Mouse (Mus musculus): ENCODE data around the gene Hpf1. TPM values are rescaled to one million over a fixed set of nuclear protein-coding genes. Genes with fewer than 3 reads are reported as not detected.

The Hpf1 gene
- polyA plus RNA-seq (2021): 48.9 TPM

DNA sequence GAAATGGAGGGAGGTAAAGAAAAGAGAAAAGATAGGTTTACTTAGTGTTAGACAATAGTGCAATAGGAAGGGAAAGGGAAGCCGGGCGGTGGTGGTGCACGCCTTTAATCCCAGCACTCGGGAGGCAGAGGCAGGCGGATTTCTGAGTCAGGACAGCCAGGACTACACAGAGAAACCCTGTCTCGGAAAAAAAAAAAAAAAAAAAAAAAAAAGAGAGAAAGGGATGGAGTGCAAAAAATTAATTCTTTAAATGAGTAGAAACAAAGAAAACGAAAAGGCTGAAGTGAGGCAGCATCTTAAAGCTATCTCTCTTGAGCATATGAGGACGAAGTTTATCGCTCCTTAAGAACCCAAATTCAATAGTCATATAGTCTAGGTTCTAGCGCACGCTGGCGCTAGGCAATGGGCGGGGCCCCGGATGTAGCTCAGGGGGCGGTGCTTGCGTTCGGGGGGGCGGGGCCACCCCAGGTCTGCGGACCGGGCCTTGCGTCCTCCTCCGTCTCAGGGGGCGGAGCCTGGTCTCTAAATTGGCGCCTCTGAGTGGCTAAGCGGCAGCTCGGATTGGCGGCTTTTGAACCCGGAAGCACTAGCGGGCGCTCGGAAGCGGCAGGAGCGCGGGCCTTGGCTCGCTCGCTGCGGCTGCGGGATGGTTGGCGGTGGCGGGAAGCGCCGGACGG, at the start of gene Hpf1:
TSS of gene Hpf1 (plus strand) at position 576 of the 677 bp plus-strand sequence.
- ChIA-PET POLR2A (interaction anchor here (0.6 to 0.7 kb wide), 6 partner anchors 13 to 1424 kb away, joined by 3 to 11 read pairs (median 3); no protein-coding TSS in a partner anchor), CTCF (no interaction called here)
- in situ Hi-C loops (cut with MboI; ENCODE audit: low pct_unique_long_range_greater_than_20kb): no loop called here
- ATAC-seq: peak; percentile 100
- DNase-seq (ENCODE audit: low read depth, low spot score): peak; percentile 58
- H3K27me3 ChIP-seq: no peaks in the 10 kb centered on the region
- TF ChIP-seq CTCF (IDR thresholded peaks at IDR 0.05): no peak

DNA sequence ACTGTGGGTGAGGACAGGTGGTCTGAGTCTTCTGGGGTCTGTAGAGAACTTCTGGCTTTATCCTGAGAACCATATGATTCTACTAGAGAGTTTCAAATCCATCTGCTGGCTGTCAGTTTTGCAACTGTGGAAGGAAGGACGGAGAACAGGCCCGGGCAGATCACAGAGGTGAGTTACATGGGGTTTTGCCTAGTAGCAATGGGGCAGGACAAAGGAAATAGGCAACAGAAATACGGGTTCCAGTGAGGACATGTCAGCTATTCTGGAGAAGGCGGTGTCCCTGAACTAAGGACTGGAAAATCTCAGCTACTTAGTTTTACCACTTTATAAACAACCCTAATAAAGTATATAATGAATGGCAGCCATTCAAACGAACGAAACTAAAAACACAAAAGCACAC, 47.8 kb upstream of the Hpf1 start:
- ATAC-seq (no peak), DNase-seq (ENCODE audit: low read depth, low spot score) (no peak)
- TF ChIP-seq CTCF (IDR thresholded peaks at IDR 0.05): no peak
- POLR2A ChIA-PET: no interaction called here
- no peaks in the 10 kb centered on the region for H3K27me3 ChIP-seq
- CTCF ChIA-PET: no interaction called here
- in situ Hi-C loops (cut with MboI; ENCODE audit: low pct_unique_long_range_greater_than_20kb): no loop called here

DNA sequence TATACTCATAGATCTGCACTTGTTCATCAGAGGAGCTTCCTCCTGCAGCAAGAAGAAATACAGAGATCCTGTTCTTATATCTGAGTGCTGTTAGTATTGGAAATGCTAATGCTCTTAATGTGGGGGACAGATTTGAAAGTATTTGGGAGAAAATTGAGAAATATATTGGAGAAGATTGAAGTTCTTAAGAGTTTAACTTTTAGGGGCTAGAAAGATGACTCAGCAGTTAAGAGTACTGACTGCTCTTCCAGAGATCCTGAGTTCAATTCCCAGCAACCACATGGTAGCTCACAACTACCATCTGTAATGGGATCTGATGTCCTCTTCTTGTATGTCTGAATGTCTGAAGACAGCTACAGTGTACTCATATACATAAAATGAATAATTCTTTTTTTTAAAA, 32.7 kb upstream of the Hpf1 start:
- TF ChIP-seq CTCF (IDR thresholded peaks at IDR 0.05): no peak

DNA sequence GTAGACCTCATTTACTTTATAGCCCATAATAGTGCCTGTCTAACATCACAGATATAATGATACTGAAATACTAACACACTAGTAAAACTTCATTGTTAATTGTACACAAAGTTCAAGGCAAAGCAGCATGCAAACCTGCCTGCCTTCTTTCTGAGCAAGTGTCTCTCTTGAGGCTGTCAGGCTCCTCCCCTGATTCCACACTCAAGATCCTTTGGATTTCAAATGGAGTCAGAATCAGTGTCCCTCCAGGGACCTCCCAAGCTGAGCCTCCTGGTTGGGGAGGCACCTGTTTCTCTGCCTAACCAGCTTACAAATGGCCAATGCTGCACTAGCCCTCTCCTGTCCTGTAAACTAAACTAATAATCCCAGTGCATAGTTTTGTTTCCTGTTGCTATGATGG, 32.1 kb upstream of the Hpf1 start:
- no peaks in the 10 kb centered on the region for H3K27me3 ChIP-seq
- CTCF ChIA-PET: no interaction called here
- POLR2A ChIA-PET: no interaction called here
- no peak for ATAC-seq
- in situ Hi-C loops (cut with MboI; ENCODE audit: low pct_unique_long_range_greater_than_20kb): no loop called here
- TF ChIP-seq CTCF (IDR thresholded peaks at IDR 0.05): no peak
- DNase-seq (ENCODE audit: low read depth, low spot score): no peak

More for the DNA sequence above, 32.7 kb upstream of the Hpf1 start:
- ChIA-PET POLR2A (no interaction called here), CTCF (interaction anchor here (0.9 kb wide), 1 partner anchor 10 kb away, joined by 3 read pairs; no protein-coding TSS in a partner anchor)
- H3K27me3 ChIP-seq: no peaks in the 10 kb centered on the region
- in situ Hi-C loops (cut with MboI; ENCODE audit: low pct_unique_long_range_greater_than_20kb): no loop called here
- DNase-seq (ENCODE audit: low read depth, low spot score): no peak
- no peak for ATAC-seq

DNA sequence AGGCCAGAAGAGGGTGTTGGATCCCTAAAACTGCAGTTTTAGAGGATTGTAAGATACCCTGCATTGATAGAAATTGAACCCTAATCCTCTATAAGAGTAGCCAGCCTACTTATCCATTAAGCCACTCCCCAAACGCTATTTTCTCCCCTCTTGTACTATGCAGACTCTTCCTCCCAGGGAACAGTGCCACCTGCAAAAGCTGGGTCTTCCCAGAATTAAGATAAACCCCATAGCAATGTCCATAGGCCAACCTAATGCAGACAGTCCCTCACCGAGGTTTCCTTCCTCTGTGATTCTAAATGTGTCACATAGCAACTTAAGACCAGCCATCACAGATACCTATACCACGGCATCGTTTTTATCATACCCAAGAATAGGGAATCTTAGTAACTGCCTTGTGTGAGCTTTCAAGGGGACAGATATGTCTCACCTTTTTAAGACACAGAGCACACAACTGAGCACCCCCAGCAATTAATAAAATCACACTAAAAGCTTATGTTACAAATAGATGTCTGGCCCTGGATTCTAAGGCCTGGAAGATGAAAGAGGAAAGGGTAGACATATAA, 31.2 kb upstream of the Hpf1 start:
- no peak for DNase-seq (ENCODE audit: low read depth, low spot score)

DNA sequence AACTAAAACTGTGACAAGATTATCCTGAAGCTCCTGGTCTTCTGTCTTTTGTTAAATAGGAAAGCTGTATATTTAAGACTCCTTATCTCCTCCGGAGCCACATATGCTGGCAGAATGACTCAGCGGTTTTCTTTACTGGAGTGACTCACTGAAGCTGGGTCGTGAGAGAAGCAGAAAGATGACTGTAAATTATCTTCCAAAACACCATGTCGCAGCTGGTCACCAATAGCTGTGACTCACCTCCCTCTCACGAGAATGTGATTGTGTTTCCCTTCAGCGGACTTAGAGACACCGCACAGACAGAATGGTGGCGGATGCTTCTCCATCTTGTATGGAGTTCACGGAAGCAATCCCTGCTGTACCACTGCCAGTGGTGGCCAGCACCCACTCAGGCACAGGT, 30.6 kb upstream of the Hpf1 start:
- in situ Hi-C loops (cut with MboI; ENCODE audit: low pct_unique_long_range_greater_than_20kb): loop anchor here (10.0 kb wide), 1 partner anchor 245 kb away; no protein-coding TSS in a partner anchor
- CTCF ChIA-PET: interaction anchor here (0.9 to 1.0 kb wide), 2 partner anchors 22 to 86 kb away, joined by 3 read pairs; no protein-coding TSS in a partner anchor

More for the DNA sequence above, 31.2 kb upstream of the Hpf1 start:
- CTCF ChIA-PET: interaction anchor here (0.9 to 1.0 kb wide), 2 partner anchors 21 to 85 kb away, joined by 3 read pairs; no protein-coding TSS in a partner anchor
- H3K27me3 ChIP-seq: no peaks in the 10 kb centered on the region
- in situ Hi-C loops (cut with MboI; ENCODE audit: low pct_unique_long_range_greater_than_20kb): no loop called here
- TF ChIP-seq CTCF (IDR thresholded peaks at IDR 0.05): no peak
- ATAC-seq: no peak
- POLR2A ChIA-PET: interaction anchor here (0.6 kb wide), 1 partner anchor 50 kb away, joined by 3 read pairs; no protein-coding TSS in a partner anchor

DNA sequence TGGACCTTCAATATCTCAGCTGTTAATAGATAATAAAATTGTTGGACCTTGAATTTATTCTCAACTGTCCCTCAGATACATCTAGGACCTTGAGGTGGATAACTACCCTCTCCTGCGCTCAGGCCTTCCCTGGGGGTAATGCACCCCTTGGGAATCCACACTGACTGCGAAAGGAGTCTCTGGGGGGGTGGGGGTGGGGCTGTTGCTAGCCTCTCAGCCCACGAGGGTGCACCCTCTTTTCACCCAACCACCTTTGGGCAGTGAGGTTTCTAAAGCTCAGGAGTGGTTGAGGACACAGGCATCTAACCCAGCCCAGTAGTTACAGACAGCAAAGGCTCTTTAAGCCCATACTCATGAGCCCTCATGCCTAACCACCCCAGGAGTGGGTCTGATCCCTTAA, 29.5 kb upstream of the Hpf1 start:
- POLR2A ChIA-PET: interaction anchor here (0.5 kb wide), 1 partner anchor 29 kb away, joined by 3 read pairs; the partner anchor contains the start of gene Hpf1
- DNase-seq (ENCODE audit: low read depth, low spot score) (no peak), ATAC-seq (no peak)
- CTCF ChIA-PET: interaction anchor here (1.0 kb wide), 1 partner anchor 228 kb away, joined by 3 read pairs; the partner anchor contains the start of gene Mfap3l
- no peak for TF ChIP-seq CTCF (IDR thresholded peaks at IDR 0.05)
- in situ Hi-C loops (cut with MboI; ENCODE audit: low pct_unique_long_range_greater_than_20kb): loop anchor here (10.0 kb wide), 1 partner anchor 246 kb away; no protein-coding TSS in a partner anchor
- no peaks in the 10 kb centered on the region for H3K27me3 ChIP-seq

More for the DNA sequence above, 30.6 kb upstream of the Hpf1 start:
- POLR2A ChIA-PET: no interaction called here
- no peak for TF ChIP-seq CTCF (IDR thresholded peaks at IDR 0.05)
- peak; percentile 59 for DNase-seq (ENCODE audit: low read depth, low spot score)
- H3K27me3 ChIP-seq: no peaks in the 10 kb centered on the region
- peak; percentile 71 for ATAC-seq

DNA sequence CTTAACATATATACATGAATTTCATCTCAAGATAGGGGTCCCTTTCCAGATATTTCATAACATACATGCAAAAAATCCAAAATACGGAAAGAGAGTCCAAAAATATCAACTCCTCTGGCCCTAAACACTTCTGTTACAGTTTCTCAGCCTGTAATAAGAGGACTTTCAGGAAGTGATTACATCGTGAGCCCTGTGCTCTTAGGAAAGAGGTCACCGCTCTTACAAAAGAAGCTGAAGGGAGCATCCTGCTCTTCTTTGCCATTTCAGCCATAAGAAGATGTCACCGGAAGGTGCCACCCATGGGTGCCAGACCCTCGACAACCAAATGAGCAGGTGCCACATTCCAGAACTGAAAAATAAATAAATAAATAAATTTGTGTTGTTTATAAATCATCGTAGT, 28.4 kb upstream of the Hpf1 start:
- POLR2A ChIA-PET: interaction anchor here (0.6 kb wide), 1 partner anchor 228 kb away, joined by 7 read pairs; no protein-coding TSS in a partner anchor
- ATAC-seq (no peak), DNase-seq (ENCODE audit: low read depth, low spot score) (no peak)
- no peaks in the 10 kb centered on the region for H3K27me3 ChIP-seq
- CTCF ChIA-PET: interaction anchor here (1.0 to 1.2 kb wide), 2 partner anchors 229 to 241 kb away, joined by 3 to 5 read pairs; partner anchors contain the start of gene Mfap3l
- in situ Hi-C loops (cut with MboI; ENCODE audit: low pct_unique_long_range_greater_than_20kb): loop anchor here (10.0 kb wide), 1 partner anchor 247 kb away; no protein-coding TSS in a partner anchor
- TF ChIP-seq CTCF (IDR thresholded peaks at IDR 0.05): no peak

DNA sequence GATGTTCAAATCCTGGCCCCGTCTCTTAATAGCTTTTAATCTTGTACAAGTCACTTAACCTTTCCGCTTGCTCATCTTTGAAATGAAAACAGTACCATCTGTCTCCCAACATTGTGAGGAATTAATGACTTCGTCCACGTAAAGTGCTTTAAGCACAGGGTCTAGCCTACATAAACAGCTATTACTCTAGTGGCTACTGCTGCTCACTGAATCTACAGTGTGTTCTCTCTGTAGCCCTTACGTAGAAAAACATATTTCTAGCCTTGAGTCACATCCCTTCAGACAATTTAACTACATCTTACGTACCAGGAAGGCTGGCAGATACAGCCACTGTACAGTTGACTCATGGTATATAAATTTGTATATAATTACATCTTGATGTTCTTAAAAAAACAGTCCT, 25.3 kb upstream of the Hpf1 start:
- CTCF ChIA-PET: interaction anchor here (0.8 to 2.1 kb wide), 9 partner anchors 16 to 247 kb away, joined by 3 to 9 read pairs (median 3); no protein-coding TSS in a partner anchor
- ATAC-seq: no peak
- POLR2A ChIA-PET: interaction anchor here (0.6 kb wide), 1 partner anchor 286 kb away, joined by 3 read pairs; no protein-coding TSS in a partner anchor
- in situ Hi-C loops (cut with MboI; ENCODE audit: low pct_unique_long_range_greater_than_20kb): loop anchor here (5.0 to 10.0 kb wide), 3 partner anchors 93 to 358 kb away; partner anchors contain the start of gene Aadat
- DNase-seq (ENCODE audit: low read depth, low spot score): no peak
- no peaks in the 10 kb centered on the region for H3K27me3 ChIP-seq
- no peak for TF ChIP-seq CTCF (IDR thresholded peaks at IDR 0.05)

DNA sequence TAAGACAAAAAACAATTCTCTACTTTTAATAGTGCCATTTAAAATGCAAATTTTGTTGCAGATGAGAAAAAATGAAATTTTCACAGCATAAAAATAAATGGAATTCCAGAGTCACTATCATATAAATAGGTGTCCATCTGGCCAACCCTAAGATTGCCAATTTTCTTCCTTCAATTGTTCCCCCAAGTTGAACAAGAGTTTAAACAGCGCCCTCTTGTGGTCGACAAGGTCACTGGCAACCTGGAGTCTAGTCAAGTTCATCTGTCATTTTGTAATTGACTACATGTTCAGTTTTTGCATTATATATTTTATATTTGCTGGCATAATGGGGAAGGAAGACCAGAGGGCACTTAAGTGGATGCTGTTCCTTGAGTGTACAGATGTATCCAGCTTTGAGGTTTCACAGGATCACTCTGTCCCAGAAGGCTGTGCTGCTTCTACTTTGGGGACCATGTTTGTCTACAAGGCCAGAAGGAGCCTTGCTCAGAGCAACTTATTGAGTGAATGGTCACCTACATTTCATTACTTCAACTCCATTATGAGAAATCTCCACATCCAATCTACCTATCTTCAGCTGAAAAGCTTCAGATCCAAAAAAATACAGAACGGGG, 24.6 kb upstream of the Hpf1 start:
- peak; percentile 39 for ATAC-seq
- TF ChIP-seq CTCF (IDR thresholded peaks at IDR 0.05): peak; percentile 86
- no peaks in the 10 kb centered on the region for H3K27me3 ChIP-seq
- in situ Hi-C loops (cut with MboI; ENCODE audit: low pct_unique_long_range_greater_than_20kb): loop anchor here (5.0 to 10.0 kb wide), 3 partner anchors 93 to 358 kb away; partner anchors contain the start of gene Aadat
- DNase-seq (ENCODE audit: low read depth, low spot score): no peak
- ChIA-PET POLR2A (no interaction called here), CTCF (interaction anchor here (0.7 to 2.1 kb wide), 9 partner anchors 57 to 359 kb away, joined by 3 to 9 read pairs (median 3); partner anchors contain the start of gene Aadat)

All from Patski (cell line).